Mouse (Mus musculus): ENCODE results near the gene Ccl28.
"Not testable (repeated sequence)": the region's sequence is repeated elsewhere in the genome, so short reads cannot be mapped to it uniquely, and the experiment has no call there.

The Ccl28 gene

GRCm38 (mm10) chr13:119648891-119649698 is 25.5 kb downstream of the Ccl28 start:
- DNase-seq (ENCODE audit: low read depth, low spot score): no peak

GRCm38 (mm10) chr13:119649699-119650046 is 26.1 kb downstream of the Ccl28 start:
- no peak for DNase-seq (ENCODE audit: low read depth, low spot score)

GRCm38 (mm10) chr13:119654734-119655133 is 31.1 kb downstream of the Ccl28 start:
- no peak for DNase-seq (ENCODE audit: low read depth, low spot score)

- no peak for DNase-seq (ENCODE audit: low read depth, low spot score)
These were observed 32.6 kb downstream of the Ccl28 start for GRCm38 (mm10) chr13:119656246-119656645.

- DNase-seq (ENCODE audit: low read depth, low spot score): no peak
These were observed 33.3 kb downstream of the Ccl28 start for GRCm38 (mm10) chr13:119656846-119657416.

- DNase-seq (ENCODE audit: low read depth, low spot score): not testable (repeated sequence)
These were observed 37.8 kb downstream of the Ccl28 start for GRCm38 (mm10) chr13:119661420-119661819.

GRCm38 (mm10) chr13:119678794-119679193 is 55.2 kb downstream of the Ccl28 start:
- no peak for DNase-seq (ENCODE audit: low read depth, low spot score)

GRCm38 (mm10) chr13:119679721-119680120 is 56.1 kb downstream of the Ccl28 start:
- DNase-seq (ENCODE audit: low read depth, low spot score): no peak

GRCm38 (mm10) chr13:119681161-119681560 is 57.5 kb downstream of the Ccl28 start:
- DNase-seq (ENCODE audit: low read depth, low spot score): no peak

- no peak for DNase-seq (ENCODE audit: low read depth, low spot score)
These were observed 61.0 kb downstream of the Ccl28 start for GRCm38 (mm10) chr13:119684416-119685177.

- DNase-seq (ENCODE audit: low read depth, low spot score): no peak
These were observed 66.1 kb downstream of the Ccl28 start for GRCm38 (mm10) chr13:119689709-119690038.

GRCm38 (mm10) chr13:119690039-119690728 is 66.6 kb downstream of the Ccl28 start, which contains the start of gene Hmgcs1:
Gene Hmgcs1 (plus strand): TSS chr13:119690379.
- peak; percentile 99 for DNase-seq (ENCODE audit: low read depth, low spot score)

GRCm38 (mm10) chr13:119690876-119691620 is 67.4 kb downstream of the Ccl28 start:
- DNase-seq (ENCODE audit: low read depth, low spot score): no peak

GRCm38 (mm10) chr13:119691958-119692357 is 68.3 kb downstream of the Ccl28 start:
- DNase-seq (ENCODE audit: low read depth, low spot score): not testable (repeated sequence)

GRCm38 (mm10) chr13:119695676-119696075 is 72.1 kb downstream of the Ccl28 start:
- no peak for DNase-seq (ENCODE audit: low read depth, low spot score)

- no peak for DNase-seq (ENCODE audit: low read depth, low spot score)
These were observed 72.9 kb downstream of the Ccl28 start for GRCm38 (mm10) chr13:119696496-119696895.

- no peak for DNase-seq (ENCODE audit: low read depth, low spot score)
These were observed 74.8 kb downstream of the Ccl28 start for GRCm38 (mm10) chr13:119698436-119698835.

Data from skeletal muscle tissue, adult 2 months (tissue).